Mouse (Mus musculus): Measurements from ENCODE around the gene Gm10097. TPM values are rescaled to one million over a fixed set of nuclear protein-coding genes. Genes with fewer than 3 reads are reported as not detected.

Gm10097 gene
- 0.18 and 0.25 TPM in 2 replicates for polyA plus RNA-seq (2016; fragmentation: Nextera tagmentation; extraction: Ambion mirVana)

DNA sequence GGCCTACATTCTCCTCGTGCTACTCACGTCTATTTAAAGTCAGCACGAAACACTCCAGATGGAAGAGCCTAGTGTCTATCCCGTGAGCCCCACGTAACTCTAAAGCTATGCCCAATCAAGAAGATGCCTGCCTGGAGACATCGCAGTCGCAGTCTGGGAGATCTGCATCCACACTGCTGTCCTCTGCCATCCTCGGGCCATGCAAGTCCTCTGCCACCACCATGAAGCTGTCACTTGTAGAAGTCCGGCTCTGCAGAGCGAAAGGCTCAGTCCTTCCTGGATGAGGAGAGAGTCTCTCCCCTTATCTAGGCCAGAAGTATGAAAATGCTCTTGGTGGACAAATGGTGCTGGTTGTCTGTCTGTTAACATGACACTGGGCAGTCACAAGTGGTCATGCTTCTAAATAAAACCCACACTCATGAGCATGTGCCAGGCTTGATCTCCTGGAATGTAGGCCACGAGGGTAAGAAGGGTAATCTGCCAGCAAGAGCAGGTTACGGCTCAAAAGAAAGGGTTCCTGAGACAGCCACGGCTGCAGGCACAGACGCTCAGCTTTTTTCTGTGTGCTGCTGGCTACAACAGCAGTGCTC lies at the start of gene Gm10097:
Gene Gm10097 (plus strand): TSS at position 517 of the 590 bp plus-strand sequence.
- H3K4me3 ChIP-seq, result no peak within 1 kb of the TSS; the same call in 1 of the 2 replicates
- 57% methylated on average over 14 of the region's 14 CpGs for WGBS

DNA sequence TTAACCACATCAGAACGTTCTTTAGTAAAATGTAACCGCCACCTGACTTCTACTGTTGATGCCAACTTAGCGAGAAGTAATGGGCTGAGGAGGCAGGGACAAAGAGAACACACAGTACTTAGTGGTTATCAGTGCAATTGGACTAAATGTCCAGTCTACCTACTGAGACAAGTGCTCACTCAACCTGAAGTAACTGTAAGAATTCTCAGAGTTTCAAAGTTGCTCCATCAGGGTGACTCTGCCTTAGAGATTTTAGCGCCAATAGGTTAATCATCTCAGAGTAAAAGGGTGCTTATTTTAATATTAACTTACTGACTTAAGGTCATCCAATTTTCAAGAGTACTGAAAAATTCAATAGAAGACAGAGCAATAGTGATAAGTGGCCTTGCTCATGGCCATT lies 43.1 kb upstream of the Gm10097 start:
- no peaks in the 10 kb centered on the region for H3K4me1 ChIP-seq
- no peaks in the 10 kb centered on the region for H3K9me3 ChIP-seq
- WGBS, result 93% methylated on average over 4 of the region's 4 CpGs
- peaks cover 16% of the 10 kb centered on the region; the same call in 1 of the 2 replicates for H3K36me3 ChIP-seq
- DNase-seq (ENCODE audit: low spot score), result no peak
- no peak overlapping the region for H3K4me3 ChIP-seq
- no peak overlapping the region for H3K27ac ChIP-seq
- H3K27me3 ChIP-seq (ENCODE audit: insufficient read depth, poor library complexity, severe bottlenecking), result no peaks in the 10 kb centered on the region

More for the DNA sequence above, at the start of gene Gm10097:
- Histone ChIP-seq H3K36me3 (peaks cover 13% of the 10 kb centered on the region; the same call in 1 of the 2 replicates), H3K27me3 (ENCODE audit: insufficient read depth, poor library complexity, severe bottlenecking) (no peaks in the 10 kb centered on the region), H3K9me3 (no peaks in the 10 kb centered on the region), H3K27ac (peak within 1 kb of the TSS; percentile 79), H3K4me1 (peaks cover 7% of the 10 kb centered on the region; the same call in 1 of the 2 replicates)
- no peak for DNase-seq (ENCODE audit: low spot score)

DNA sequence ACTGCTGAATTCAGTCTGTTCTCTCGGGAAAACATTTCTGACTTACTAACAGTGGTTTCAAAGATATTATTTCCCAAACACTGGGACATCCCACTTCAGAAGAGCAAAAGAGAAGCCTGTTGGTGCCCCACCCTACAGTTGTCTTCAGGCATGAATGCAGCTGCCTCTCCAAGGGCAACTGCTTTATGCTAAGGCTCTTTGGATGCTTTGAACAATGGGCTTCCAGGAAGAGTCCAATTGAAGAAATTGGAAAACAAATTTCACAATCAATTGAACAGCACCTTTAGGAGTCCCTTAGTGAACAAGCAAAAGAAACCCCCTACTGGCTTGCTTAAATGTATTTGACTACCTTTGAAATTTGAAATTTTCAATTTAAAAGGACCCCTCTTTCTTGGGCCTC lies 41.8 kb upstream of the Gm10097 start:
- no peaks in the 10 kb centered on the region for H3K27me3 ChIP-seq (ENCODE audit: insufficient read depth, poor library complexity, severe bottlenecking)
- no peaks in the 10 kb centered on the region for H3K4me1 ChIP-seq
- DNase-seq (ENCODE audit: low spot score), result no peak
- H3K4me3 ChIP-seq, result no peak overlapping the region
- H3K36me3 ChIP-seq, result peaks cover 22% of the 10 kb centered on the region; the same call in 1 of the 2 replicates
- H3K9me3 ChIP-seq, result no peaks in the 10 kb centered on the region
- 83% methylated on average over 1 of the region's 1 CpGs for WGBS
- no peak overlapping the region for H3K27ac ChIP-seq

DNA sequence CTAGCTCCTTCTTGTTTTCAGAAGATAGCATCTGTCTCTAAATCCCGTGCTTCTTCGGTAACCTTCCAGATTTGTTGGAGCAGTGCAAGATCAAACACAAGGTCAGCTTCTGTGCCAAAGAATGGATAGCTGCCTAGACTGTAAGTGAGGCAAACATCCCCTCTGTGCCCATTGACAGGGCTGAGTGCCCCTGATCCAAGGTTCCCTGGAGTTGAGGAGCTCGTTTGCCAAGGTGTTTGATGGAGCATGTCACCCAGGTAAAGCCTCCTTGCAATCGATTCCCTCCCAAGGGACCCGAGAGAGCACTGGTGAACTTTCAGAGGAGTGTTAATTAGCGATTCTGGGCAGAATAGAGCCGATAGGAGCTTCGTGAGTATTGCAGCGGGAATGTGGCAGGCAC lies 40.7 kb upstream of the Gm10097 start:
- H3K27ac ChIP-seq, result no peak overlapping the region
- no peaks in the 10 kb centered on the region for H3K4me1 ChIP-seq
- peaks cover 31% of the 10 kb centered on the region for H3K36me3 ChIP-seq
- H3K9me3 ChIP-seq, result no peaks in the 10 kb centered on the region
- WGBS, result 83% methylated on average over 9 of the region's 9 CpGs
- H3K27me3 ChIP-seq (ENCODE audit: insufficient read depth, poor library complexity, severe bottlenecking), result no peaks in the 10 kb centered on the region
- H3K4me3 ChIP-seq, result no peak overlapping the region
- DNase-seq (ENCODE audit: low spot score), result no peak

- WGBS, result 83% methylated on average over 2 of the region's 2 CpGs
- Histone ChIP-seq H3K27ac (no peak overlapping the region), H3K36me3 (peaks cover 34% of the 10 kb centered on the region), H3K4me3 (no peak overlapping the region), H3K4me1 (no peaks in the 10 kb centered on the region), H3K9me3 (no peaks in the 10 kb centered on the region), H3K27me3 (ENCODE audit: insufficient read depth, poor library complexity, severe bottlenecking) (no peaks in the 10 kb centered on the region)
- no peak for DNase-seq (ENCODE audit: low spot score)
Observed at GRCm38 (mm10) chr10:5029161-5029560, 39.8 kb upstream of the Gm10097 start.

- DNase-seq (ENCODE audit: low spot score), result no peak
- no peak overlapping the region for H3K27ac ChIP-seq
- no peaks in the 10 kb centered on the region for H3K4me1 ChIP-seq
- H3K36me3 ChIP-seq, result peaks cover 34% of the 10 kb centered on the region
- H3K4me3 ChIP-seq, result no peak overlapping the region
- no peaks in the 10 kb centered on the region for H3K9me3 ChIP-seq
- WGBS, result 81% methylated on average over 1 of the region's 1 CpGs
- no peaks in the 10 kb centered on the region for H3K27me3 ChIP-seq (ENCODE audit: insufficient read depth, poor library complexity, severe bottlenecking)
Observed at GRCm38 (mm10) chr10:5029883-5030282, 39.1 kb upstream of the Gm10097 start.

DNA sequence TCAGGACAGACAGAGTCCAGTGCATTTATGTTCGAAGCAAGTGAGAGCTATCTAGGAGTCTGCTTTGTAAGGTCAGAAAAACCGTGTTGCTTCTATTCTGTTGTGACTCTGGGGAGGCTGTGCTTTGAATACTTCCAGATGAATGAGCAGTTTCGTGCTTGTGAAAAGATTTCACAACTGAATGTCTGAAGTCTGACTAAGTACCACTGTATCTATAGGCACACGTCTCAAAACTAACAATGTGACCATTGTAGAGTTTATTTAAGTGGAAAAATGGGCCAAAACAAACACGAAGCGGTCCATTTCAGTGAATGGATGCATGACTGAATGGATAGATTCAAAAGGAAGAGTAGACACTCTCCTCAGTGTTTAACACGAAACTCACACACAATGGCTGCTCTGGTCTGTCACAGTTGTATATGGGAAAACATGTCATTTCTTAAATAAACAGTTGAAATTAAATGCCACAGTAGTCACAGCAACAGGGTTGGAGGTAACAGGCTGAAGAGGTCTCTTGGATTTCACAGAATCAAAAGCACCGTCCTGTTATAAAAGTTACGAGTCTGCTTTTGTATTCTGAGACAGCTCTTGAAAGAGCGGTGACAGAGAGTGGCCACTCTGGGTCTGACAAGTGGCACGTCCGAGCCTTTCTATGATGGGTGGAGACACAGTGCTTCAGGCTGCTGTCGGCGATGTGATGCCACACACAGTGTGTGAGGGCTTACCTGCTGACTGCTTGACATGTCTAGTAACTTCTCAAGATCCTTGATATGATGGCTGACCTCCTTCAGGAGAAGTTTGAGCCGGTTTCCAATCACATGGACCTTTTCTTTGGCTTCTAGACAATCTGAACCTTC lies 36.6 kb upstream of the Gm10097 start:
- Histone ChIP-seq H3K4me3 (no peak overlapping the region), H3K36me3 (peaks cover 50% of the 10 kb centered on the region)
- 77% methylated on average over 15 of the region's 15 CpGs for WGBS

GRCm38 (mm10) chr10:5041254-5041653 lies 27.7 kb upstream of the Gm10097 start:
- DNase-seq (ENCODE audit: low spot score), result no peak
- WGBS, result 84% methylated on average over 8 of the region's 8 CpGs
- Histone ChIP-seq H3K27ac (no peak overlapping the region), H3K36me3 (peaks cover 72% of the 10 kb centered on the region), H3K27me3 (ENCODE audit: insufficient read depth, poor library complexity, severe bottlenecking) (no peaks in the 10 kb centered on the region), H3K9me3 (no peaks in the 10 kb centered on the region), H3K4me3 (no peak overlapping the region), H3K4me1 (no peaks in the 10 kb centered on the region)

More for the DNA sequence above, 36.6 kb upstream of the Gm10097 start:
- H3K27me3 ChIP-seq (ENCODE audit: insufficient read depth, poor library complexity, severe bottlenecking), result no peaks in the 10 kb centered on the region
- no peak overlapping the region for H3K27ac ChIP-seq
- H3K9me3 ChIP-seq, result no peaks in the 10 kb centered on the region
- H3K4me1 ChIP-seq, result no peaks in the 10 kb centered on the region
- no peak for DNase-seq (ENCODE audit: low spot score)

DNA sequence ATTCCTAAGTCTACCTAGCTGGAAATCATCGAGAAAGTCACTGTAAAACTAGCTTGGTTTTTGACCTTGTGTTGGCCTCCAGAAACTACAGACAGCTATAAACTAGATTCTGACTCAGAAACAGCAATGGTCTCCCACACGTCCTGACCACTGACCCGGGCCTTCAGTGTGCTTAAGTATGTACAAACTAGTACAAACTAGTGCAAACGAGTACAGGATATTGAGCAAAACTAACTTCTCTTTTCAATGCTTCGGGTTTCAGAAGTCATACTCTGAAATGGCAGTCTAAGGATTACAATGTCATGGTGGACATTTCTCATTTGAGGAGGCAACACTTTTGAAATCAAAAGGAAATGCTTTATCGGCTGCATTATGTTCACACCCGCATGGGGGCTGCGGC lies 24.5 kb upstream of the Gm10097 start:
- no peaks in the 10 kb centered on the region for H3K27me3 ChIP-seq (ENCODE audit: insufficient read depth, poor library complexity, severe bottlenecking)
- WGBS, result 85% methylated on average over 8 of the region's 8 CpGs
- peaks cover 75% of the 10 kb centered on the region for H3K36me3 ChIP-seq
- DNase-seq (ENCODE audit: low spot score), result no peak
- no peaks in the 10 kb centered on the region for H3K9me3 ChIP-seq
- H3K4me3 ChIP-seq, result no peak overlapping the region
- H3K4me1 ChIP-seq, result no peaks in the 10 kb centered on the region
- no peak overlapping the region for H3K27ac ChIP-seq

DNA sequence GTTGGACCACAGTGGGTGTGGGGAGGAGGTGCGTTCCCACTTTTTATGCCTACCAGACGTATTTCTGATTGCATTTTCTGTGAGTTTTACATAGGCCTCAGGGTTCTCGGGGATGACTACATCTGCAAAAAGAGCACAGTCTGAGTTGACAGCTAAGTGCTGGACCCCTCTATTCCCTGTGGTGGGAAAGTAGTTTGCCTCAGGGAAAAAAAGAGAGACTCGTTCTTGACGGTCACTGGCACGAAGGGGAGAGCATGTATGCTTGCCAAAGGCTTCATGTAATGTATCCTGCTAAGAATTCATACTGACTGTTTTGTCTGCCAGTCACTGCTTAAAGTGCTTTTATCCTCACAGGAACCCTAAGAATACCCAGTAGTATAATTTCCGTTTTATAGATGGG lies 23.8 kb upstream of the Gm10097 start:
- Histone ChIP-seq H3K27me3 (ENCODE audit: insufficient read depth, poor library complexity, severe bottlenecking) (no peaks in the 10 kb centered on the region), H3K4me3 (no peak overlapping the region), H3K36me3 (peaks cover 70% of the 10 kb centered on the region), H3K27ac (no peak overlapping the region), H3K4me1 (no peaks in the 10 kb centered on the region), H3K9me3 (no peaks in the 10 kb centered on the region)
- DNase-seq (ENCODE audit: low spot score), result no peak
- WGBS, result 89% methylated on average over 7 of the region's 7 CpGs

DNA sequence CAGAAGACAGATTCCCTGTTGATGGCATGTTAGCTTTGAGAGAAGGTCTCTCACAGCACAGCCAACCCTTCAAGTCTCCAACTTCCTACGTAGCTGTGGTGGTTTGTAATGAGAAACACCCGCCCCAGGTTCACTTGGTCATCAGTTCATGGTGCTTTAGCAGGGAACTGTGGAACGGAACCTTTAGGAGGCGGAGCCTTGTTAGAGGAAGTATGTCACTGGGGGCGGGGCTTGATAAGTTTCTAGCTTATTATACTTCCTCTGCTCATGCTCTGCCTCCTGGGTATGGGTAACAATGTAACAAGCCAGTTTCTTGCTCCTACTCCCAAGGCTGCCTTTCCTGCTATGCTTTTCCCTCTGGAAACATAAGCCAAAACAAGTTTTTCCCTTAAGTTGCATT lies 23.3 kb upstream of the Gm10097 start:
- no peaks in the 10 kb centered on the region for H3K9me3 ChIP-seq
- no peaks in the 10 kb centered on the region for H3K27me3 ChIP-seq (ENCODE audit: insufficient read depth, poor library complexity, severe bottlenecking)
- no peaks in the 10 kb centered on the region for H3K4me1 ChIP-seq
- no peak for DNase-seq (ENCODE audit: low spot score)
- WGBS, result 82% methylated on average over 5 of the region's 5 CpGs
- no peak overlapping the region for H3K4me3 ChIP-seq
- peaks cover 65% of the 10 kb centered on the region for H3K36me3 ChIP-seq
- H3K27ac ChIP-seq, result no peak overlapping the region

GRCm38 (mm10) chr10:5056243-5056735 lies 12.7 kb upstream of the Gm10097 start:
- WGBS, result 84% methylated on average over 10 of the region's 10 CpGs
- Histone ChIP-seq H3K4me3 (no peak overlapping the region), H3K27ac (no peak overlapping the region), H3K4me1 (peaks cover 19% of the 10 kb centered on the region), H3K36me3 (peaks cover 37% of the 10 kb centered on the region), H3K27me3 (ENCODE audit: insufficient read depth, poor library complexity, severe bottlenecking) (no peaks in the 10 kb centered on the region), H3K9me3 (no peaks in the 10 kb centered on the region)
- no peak for DNase-seq (ENCODE audit: low spot score)

- H3K9me3 ChIP-seq, result no peaks in the 10 kb centered on the region
- 77% methylated on average over 3 of the region's 3 CpGs for WGBS
- no peak overlapping the region for H3K27ac ChIP-seq
- no peak for DNase-seq (ENCODE audit: low spot score)
- no peaks in the 10 kb centered on the region for H3K27me3 ChIP-seq (ENCODE audit: insufficient read depth, poor library complexity, severe bottlenecking)
- peaks cover 19% of the 10 kb centered on the region for H3K4me1 ChIP-seq
- peaks cover 32% of the 10 kb centered on the region for H3K36me3 ChIP-seq
- H3K4me3 ChIP-seq, result no peak overlapping the region
Observed at GRCm38 (mm10) chr10:5056940-5057339, 12.1 kb upstream of the Gm10097 start.

Data from heart, embryonic 10.5 days (tissue).